Mouse (Mus musculus) lung, postnatal 0 days (tissue): ENCODE results near the gene Itga9. TPM values are rescaled to one million over a fixed set of nuclear protein-coding genes. Genes with fewer than 3 reads are reported as not detected.

Experiments
- ATAC-seq: fragments of 200-750 bp; cut with Nextera tagmentation; 2 replicates; pipeline ENCODE4 v1.8.0; 2017; ENCODE audit warnings: moderate library complexity
- DNase-seq: peaks from one replicate; pipeline ENCODE4 v3.0.0-alpha.2; 2016; ENCODE audit warnings: low spot score
- H3K27ac ChIP-seq: fragments of 300-500 bp; sonication (generic); 2 replicates; pipeline ENCODE4 v1.5.1; 2014; ENCODE audit warnings: antibody characterized with exemption, mild to moderate bottlenecking, low read length, mixed read lengths
- H3K27me3 ChIP-seq: fragments of 300-500 bp; sonication (generic); replicated peaks from 2 replicates; pipeline ENCODE4 v1.6.1; 2014; ENCODE audit warnings: low read length, mixed read lengths; ENCODE audit not compliant: insufficient read depth
- H3K36me3 ChIP-seq: fragments of 300-500 bp; sonication (generic); 2 replicates; pipeline ENCODE4 v1.6.1; 2014; ENCODE audit warnings: low read length, mixed read lengths; ENCODE audit not compliant: insufficient read depth
- H3K4me1 ChIP-seq: fragments of 300-500 bp; sonication (generic); 2 replicates; pipeline ENCODE4 v1.6.1; 2014; ENCODE audit warnings: antibody characterized with exemption, low read depth, low read length, mixed read lengths; ENCODE audit not compliant: insufficient read depth
- H3K4me2 ChIP-seq: fragments of 300-500 bp; sonication (generic); replicated peaks from 2 replicates; pipeline ENCODE4 v1.6.1; 2014; ENCODE audit warnings: low read depth, mild to moderate bottlenecking, low read length, moderate library complexity, mixed read lengths
- H3K4me3 ChIP-seq: fragments of 300-500 bp; sonication (generic); 2 replicates; pipeline ENCODE4 v1.5.1; 2014; ENCODE audit warnings: low read depth, low read length
- H3K9ac ChIP-seq: fragments of 300-500 bp; sonication (generic); replicated peaks from 2 replicates; pipeline ENCODE4 v1.6.1; 2014; ENCODE audit warnings: low read depth, mild to moderate bottlenecking
- H3K9me3 ChIP-seq: fragments of 300-500 bp; sonication (generic); 2 replicates; pipeline ENCODE4 v1.6.1; 2016; ENCODE audit warnings: low read length, mixed read lengths
- CTCF ChIP-seq: IDR thresholded peaks from 2 replicates; pipeline ENCODE4 v1.5.1; 2016; ENCODE audit warnings: antibody characterized with exemption, mild to moderate bottlenecking
- EP300 ChIP-seq: IDR thresholded peaks from 2 replicates; pipeline ENCODE4 v1.6.1; 2016; ENCODE audit warnings: antibody characterized with exemption, mild to moderate bottlenecking, control low read depth
- WGBS: fragments of 180-500 bp; shearing (Covaris S2); extraction: QIAGEN DNeasy Blood & Tissue Kit; methylation state at CpG from one replicate; pipeline ENCODE4 v1.1.7; 2014; 5-methylcytosine and 5-hydroxymethylcytosine counted together
- polyA plus RNA-seq: library from polyadenylated mRNA; unstranded; fragments of >200 nt; fragmentation: Nextera tagmentation; extraction: Ambion mirVana; gene quantifications from 2 replicates; pipeline ENCODE4 v1.2.1, GENCODE M21; 2015

Itga9 gene
- polyA plus RNA-seq, 1 experiment from 2014 or later: 24.2 TPM

- ATAC-seq (peak; percentile 78), DNase-seq (peak; percentile 83)
- Histone ChIP-seq H3K4me3 (no peak overlapping the region), H3K4me2 (no peak overlapping the region), H3K36me3 (no peaks in the 10 kb centered on the region), H3K27ac (peak overlapping the region; percentile 3; the same call in 1 of the 2 replicates), H3K9me3 (no peaks in the 10 kb centered on the region), H3K4me1 (no peaks in the 10 kb centered on the region; the same call in 1 of the 2 replicates), H3K9ac (no peak overlapping the region), H3K27me3 (no peaks in the 10 kb centered on the region)
- peak; percentile 55 for TF ChIP-seq EP300
- TF ChIP-seq CTCF: no peak
- 28% methylated on average over 7 of the region's 7 CpGs for WGBS
Measured at GRCm38 (mm10) chr9:118762759-118763158, 156.3 kb downstream of the Itga9 start.

GRCm38 (mm10) chr9:118763203-118763602, 156.7 kb downstream of the Itga9 start:
- ATAC-seq (no peak), DNase-seq (peak; percentile 44)
- H3K36me3 ChIP-seq: no peaks in the 10 kb centered on the region
- WGBS: 65% methylated on average over 4 of the region's 4 CpGs
- no peak for TF ChIP-seq CTCF
- TF ChIP-seq EP300: no peak
- H3K9me3 ChIP-seq: no peaks in the 10 kb centered on the region
- H3K9ac ChIP-seq: no peak overlapping the region
- H3K27me3 ChIP-seq: no peaks in the 10 kb centered on the region
- H3K27ac ChIP-seq: 0 out of 2 replicates have a peak overlapping the region, but pooled peaks have one; percentile 3
- no peak overlapping the region for H3K4me2 ChIP-seq
- no peaks in the 10 kb centered on the region; the same call in 1 of the 2 replicates for H3K4me1 ChIP-seq
- H3K4me3 ChIP-seq: no peak overlapping the region

- Histone ChIP-seq H3K4me2 (no peak overlapping the region), H3K9me3 (no peaks in the 10 kb centered on the region), H3K27ac (no peak overlapping the region), H3K9ac (no peak overlapping the region), H3K27me3 (no peaks in the 10 kb centered on the region), H3K36me3 (no peaks in the 10 kb centered on the region), H3K4me3 (no peak overlapping the region), H3K4me1 (no peaks in the 10 kb centered on the region; the same call in 1 of the 2 replicates)
- WGBS: 78% methylated on average over 3 of the region's 3 CpGs
- no peak for ATAC-seq
- TF ChIP-seq CTCF (no peak), EP300 (no peak)
- DNase-seq: no peak
Measured at GRCm38 (mm10) chr9:118763646-118764045, 157.2 kb downstream of the Itga9 start.

- Histone ChIP-seq H3K36me3 (no peaks in the 10 kb centered on the region), H3K4me1 (no peaks in the 10 kb centered on the region; the same call in 1 of the 2 replicates), H3K4me3 (no peak overlapping the region), H3K9ac (no peak overlapping the region), H3K9me3 (no peaks in the 10 kb centered on the region), H3K27ac (no peak overlapping the region), H3K4me2 (no peak overlapping the region), H3K27me3 (no peaks in the 10 kb centered on the region)
- TF ChIP-seq CTCF: no peak
- TF ChIP-seq EP300: no peak
- ATAC-seq (no peak), DNase-seq (no peak)
Measured at GRCm38 (mm10) chr9:118765059-118765458, 158.6 kb downstream of the Itga9 start.

GRCm38 (mm10) chr9:118767008-118767407, 160.5 kb downstream of the Itga9 start:
- 57% methylated on average over 7 of the region's 7 CpGs for WGBS
- Histone ChIP-seq H3K27ac (no peak overlapping the region), H3K4me1 (no peaks in the 10 kb centered on the region; the same call in 1 of the 2 replicates), H3K9ac (no peak overlapping the region), H3K27me3 (no peaks in the 10 kb centered on the region), H3K9me3 (no peaks in the 10 kb centered on the region), H3K4me2 (no peak overlapping the region), H3K36me3 (no peaks in the 10 kb centered on the region), H3K4me3 (no peak overlapping the region)
- DNase-seq (no peak), ATAC-seq (0 out of 2 replicates have a peak, but pooled peaks have one; percentile 20)
- TF ChIP-seq CTCF (no peak), EP300 (no peak)

- no peaks in the 10 kb centered on the region for H3K9me3 ChIP-seq
- H3K4me2 ChIP-seq: no peak overlapping the region
- no peak for DNase-seq
- no peaks in the 10 kb centered on the region for H3K27me3 ChIP-seq
- TF ChIP-seq CTCF (no peak), EP300 (no peak)
- H3K4me1 ChIP-seq: no peaks in the 10 kb centered on the region
- ATAC-seq: no peak
- no peak overlapping the region for H3K27ac ChIP-seq
- 52% methylated on average over 4 of the region's 4 CpGs for WGBS
- no peaks in the 10 kb centered on the region for H3K36me3 ChIP-seq
- H3K4me3 ChIP-seq: no peak overlapping the region
- no peak overlapping the region for H3K9ac ChIP-seq
Measured at GRCm38 (mm10) chr9:118768596-118768995, 162.1 kb downstream of the Itga9 start.

GRCm38 (mm10) chr9:118770366-118770765, 163.9 kb downstream of the Itga9 start:
- Histone ChIP-seq H3K9me3 (no peaks in the 10 kb centered on the region), H3K4me3 (no peak overlapping the region), H3K4me1 (no peaks in the 10 kb centered on the region), H3K27me3 (no peaks in the 10 kb centered on the region), H3K27ac (no peak overlapping the region), H3K4me2 (no peak overlapping the region), H3K9ac (no peak overlapping the region), H3K36me3 (no peaks in the 10 kb centered on the region)
- 69% methylated on average over 4 of the region's 4 CpGs for WGBS
- ATAC-seq (no peak), DNase-seq (no peak)
- TF ChIP-seq EP300 (no peak), CTCF (no peak)
